Mouse (Mus musculus) thymus, postnatal 25 days (tissue): ENCODE measurements around the gene Tmtc2.

Experiments
- DNase-seq: peaks from one replicate; pipeline ENCODE4 v3.0.0; 2022

Tmtc2 gene

DNA sequence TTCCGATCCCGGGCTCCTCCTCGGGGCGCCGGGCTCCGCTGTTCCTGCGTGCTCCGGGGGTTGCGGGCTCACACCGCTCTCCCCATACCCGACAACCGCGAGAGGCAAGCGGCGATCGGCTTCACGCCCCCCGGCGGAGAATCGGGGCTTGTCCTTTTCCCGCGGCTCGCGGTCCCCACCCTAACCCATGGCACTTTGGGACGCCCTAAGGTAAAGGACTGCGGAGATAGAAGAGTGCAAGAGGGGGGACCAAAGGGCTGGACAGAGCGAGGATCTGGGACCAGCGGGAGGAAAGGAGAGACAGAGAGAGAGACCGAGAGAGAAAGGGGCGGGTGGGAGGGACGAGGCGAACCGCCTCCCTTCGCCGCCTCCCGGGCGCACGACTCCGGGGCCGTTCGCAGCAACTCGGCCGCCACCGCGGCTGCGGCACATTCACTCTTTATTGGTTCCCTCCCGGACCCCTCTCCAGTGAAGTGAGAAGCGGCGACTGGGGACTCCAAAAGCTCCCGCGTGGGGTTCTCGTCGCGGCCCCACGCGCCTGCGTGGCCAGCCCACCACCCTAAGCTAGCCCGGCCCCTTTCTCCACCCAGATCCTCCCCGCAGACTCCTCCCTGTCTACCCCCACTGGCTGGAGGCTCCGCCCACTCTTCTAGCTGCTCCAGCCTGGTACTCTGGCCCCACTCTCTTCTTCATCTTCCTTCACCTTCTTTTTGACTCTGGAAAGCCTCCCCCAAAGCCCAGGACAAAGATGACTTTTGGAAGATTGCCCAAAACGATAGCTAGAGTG, at the start of gene Tmtc2:
Tmtc2 (minus strand) TSS at position 544 of the 787 bp plus-strand sequence.
- peak; percentile 80 for DNase-seq

DNA sequence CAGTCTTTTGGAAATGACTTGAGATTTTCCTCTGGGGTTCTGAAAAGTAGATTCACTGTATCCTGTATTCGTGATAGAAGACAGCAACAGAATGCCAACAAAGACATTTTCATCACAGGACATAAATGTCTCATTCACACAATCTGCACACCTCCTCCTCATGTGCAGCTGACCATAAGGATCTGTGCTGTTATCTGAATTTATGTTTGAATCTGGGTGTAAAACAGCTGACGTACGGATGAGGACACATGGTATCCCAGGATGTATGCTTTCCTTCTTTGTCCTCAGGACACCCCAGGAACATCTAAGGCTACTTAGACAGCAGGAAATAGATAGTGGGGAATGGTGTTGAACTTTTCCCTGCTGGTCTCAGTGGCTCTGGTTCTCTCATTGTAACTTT, 37.9 kb upstream of the Tmtc2 start:
- DNase-seq, result no peak

DNA sequence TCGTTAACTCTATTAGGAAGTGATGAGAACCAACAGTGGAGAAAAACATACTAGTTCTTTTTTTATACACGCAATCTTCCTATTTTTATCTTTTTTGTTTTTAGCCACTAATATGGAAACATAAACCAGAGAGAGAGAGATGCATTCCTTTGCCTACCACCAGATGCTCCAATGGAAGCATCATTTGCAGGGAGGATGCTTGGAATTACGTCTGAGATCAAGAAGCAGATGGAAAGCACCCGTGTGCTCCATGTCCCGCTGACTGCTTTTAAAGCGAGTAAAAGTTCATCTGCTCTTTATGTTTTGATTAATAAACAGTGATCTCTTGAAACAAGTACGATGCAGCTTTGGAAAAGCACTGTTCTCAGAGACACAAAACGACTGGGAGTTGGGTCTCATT, 24.6 kb upstream of the Tmtc2 start:
- no peak for DNase-seq

DNA sequence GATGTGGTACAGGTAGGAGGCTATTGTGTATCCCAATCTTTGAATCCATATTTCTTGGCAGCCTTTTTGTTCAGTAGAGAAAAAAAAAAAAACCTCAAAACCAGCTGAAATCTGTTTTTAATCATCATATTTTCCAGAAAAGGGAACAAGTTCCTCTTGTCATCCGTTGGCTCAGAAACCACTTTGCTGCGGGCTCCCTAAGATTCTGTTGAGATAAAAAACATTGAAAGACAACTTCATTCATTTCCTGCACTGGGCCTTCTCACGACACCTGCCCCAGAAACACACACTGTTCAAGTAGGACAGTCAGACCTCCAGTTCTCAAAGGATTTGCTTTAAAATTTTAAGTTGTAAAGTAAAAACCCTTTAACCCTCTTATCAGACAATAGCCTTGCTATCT, 23.0 kb upstream of the Tmtc2 start:
- DNase-seq, result no peak

DNA sequence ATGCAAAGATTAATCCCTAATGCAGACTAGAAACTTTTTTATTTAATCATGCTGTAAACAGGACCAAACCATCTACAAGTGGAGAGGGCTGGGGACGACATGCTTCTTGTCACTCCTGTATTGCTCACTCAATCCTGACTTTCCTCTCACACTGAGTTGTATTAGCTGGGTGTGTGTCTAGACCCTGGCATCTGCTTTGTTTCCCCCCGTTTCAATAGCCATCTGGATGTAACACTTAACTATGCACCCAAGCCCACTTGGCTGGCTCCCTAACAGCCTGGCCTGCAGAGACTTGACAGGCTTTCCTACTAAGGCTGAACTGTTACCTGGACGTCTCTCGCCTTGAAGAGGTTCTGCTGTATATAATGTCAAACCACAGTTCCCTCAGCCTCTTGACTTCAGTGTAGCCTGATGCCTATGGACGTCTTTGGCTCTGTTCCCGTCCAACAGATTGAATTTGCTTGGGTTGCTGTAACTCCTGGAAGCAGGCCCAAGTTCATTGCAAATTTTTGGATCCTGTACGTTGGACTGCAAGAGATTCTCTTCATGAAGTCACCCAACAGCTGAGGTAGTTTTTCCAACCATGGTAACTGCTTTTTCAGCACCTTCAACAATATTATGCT, 21.3 kb upstream of the Tmtc2 start:
- no peak for DNase-seq

DNA sequence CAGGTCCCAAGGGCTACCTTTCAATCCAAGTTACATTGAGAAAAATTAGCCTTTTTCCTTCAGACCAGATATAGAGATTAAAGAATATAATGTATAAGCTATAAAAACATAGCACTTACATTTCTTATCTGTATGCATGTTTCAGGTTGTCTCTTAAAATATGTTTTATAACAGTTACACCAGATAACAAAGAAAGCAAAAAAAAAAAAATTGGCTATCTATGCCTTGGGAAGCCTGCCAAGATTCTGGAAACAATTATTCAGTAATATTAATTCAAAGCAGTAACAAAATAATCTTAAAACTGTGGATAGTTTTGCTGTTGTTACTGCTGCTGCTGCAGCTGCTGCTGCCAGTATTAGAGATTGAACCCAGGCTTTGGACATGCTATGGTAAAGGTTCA, 13.9 kb upstream of the Tmtc2 start:
- DNase-seq, result no peak

DNA sequence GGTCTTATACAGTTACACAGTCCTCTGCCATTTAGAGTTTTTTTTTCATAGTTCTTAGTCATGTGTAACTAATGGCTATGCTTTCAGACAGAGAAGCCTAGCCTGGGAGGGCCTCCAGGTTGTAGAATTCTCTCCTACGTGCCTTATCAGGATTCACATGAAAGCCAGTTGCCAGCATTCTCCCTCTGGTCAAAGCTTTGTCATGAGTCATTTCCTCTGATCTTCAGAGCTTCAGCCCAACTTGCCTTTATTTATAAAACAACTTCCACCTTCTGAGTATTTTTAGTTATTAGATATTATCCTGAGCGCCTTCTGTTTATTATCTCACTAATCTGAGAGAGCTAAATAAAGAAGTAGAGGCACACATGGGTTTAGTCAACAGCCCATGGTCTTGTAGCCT, 5.1 kb upstream of the Tmtc2 start:
- no peak for DNase-seq

DNA sequence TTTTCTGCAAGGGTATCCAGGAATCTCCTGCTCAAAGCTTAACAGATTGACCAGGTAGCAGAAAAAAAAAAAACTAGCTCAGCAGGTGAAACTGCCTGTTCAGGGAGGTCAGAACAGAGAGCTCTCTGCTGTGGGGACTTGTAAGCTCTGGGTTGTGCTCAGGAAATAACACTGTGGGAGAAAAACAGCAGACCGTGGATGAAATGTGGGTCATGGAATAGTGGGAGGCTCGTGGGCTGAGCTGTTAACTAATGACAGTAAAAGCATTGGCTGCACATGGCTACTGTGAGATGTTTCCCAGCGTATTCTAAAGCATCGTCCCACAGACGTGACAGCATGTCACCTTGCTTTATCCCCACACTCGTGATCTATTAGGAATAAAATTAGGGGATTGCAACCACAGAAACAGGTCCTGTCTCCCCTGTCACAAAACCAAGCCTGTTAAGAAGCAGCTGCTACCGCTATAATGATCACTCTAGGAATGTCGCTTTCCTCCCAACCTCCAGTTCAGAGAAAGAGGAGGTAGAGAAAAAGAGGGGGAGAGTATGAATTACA, 4.1 kb upstream of the Tmtc2 start:
- DNase-seq, result no peak

DNA sequence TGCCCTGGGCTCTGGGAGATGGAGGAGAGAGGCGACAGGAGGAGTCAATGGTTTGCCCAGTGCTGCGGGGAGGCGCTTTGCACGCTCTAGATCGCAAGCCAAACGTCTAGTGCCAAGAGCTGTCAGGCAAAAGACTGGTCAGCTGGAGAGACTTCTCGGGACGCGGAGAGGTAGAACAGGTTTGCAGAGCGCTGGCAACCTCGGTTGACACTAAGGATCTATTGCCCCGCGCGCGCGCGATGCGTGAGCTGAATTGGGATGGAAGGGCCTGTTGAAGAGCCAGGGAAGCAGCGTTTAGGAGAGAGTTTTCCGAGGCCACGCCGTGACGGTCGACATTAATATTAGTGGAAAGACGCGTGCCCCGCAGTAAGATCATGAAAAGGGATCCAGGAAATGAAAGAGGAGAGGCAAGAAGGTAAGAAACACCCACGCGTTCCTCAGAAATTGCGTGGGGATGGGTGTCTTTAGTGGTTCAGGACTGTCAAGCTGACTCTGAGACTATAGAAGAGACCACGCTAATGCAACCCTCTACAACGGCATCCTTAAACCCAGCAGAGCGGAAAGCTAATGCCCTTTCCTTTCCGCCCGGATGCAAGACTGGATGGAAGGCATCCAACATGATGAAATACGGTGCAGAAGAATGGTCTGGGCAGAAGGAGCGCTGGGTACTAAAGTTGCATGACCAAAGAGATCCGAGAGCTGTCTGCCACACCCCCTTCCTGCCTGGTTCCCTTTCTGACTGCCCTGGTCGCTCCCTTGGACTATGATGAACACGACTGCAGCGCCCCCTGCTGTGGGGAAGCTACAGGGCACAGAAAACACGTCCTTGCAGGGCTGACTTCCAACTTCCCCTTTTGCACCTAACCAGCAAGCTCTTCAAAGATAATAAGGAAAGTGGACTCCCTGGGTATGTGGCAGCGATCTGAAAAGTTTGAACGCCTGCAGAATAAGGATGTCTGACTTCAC, 727 bp upstream of the Tmtc2 start:
- peak; percentile 84 for DNase-seq

DNA sequence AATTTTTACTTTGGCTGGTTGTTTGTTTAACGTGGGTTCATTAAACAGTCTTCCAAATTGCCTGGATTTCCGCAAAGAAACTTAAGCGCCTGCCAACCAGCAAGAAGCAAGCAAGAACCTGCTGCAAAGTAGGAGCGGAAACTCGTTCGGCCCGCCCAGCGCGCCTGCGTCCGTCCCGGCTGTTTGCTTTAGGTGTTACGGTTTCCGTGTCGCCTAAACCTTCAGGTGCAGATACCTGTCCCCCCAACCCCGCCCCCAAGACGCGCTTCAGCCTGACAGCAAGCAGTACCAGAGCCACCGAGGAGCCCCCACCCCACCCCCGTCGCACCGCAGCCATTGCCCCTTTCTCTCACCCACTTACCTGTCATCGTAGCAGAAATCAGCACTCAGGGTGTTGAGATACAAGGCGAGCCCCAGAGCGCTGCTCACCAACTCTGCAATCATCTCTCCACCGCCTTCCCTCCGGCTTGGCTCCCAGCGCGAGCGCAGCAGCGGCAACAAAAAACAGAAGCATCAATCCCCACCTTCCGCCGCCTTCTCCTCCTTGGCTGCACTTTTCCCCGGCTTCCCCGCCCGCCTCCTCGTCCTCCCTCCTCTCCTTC, 844 bp downstream of the Tmtc2 start:
- DNase-seq, result peak; percentile 49

DNA sequence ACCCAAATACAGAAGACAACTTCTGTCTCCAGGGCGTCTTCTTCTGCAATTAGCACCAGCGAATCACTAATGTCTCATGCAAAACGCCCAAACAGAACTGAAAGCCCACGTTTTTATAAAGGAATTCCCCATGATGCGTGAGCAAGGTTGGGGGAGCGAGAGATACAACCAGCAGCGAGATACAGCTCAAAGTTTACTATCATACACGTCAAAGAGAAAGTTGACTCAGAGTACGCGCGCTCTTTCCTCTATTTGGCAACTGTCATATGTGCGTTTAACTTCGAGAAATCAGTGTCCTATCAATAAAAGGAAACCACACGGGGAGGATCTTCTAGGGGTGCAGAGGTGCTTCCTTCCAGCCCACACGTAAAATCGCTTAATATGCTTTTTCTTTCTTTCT, 1.4 kb downstream of the Tmtc2 start:
- DNase-seq, result no peak

DNA sequence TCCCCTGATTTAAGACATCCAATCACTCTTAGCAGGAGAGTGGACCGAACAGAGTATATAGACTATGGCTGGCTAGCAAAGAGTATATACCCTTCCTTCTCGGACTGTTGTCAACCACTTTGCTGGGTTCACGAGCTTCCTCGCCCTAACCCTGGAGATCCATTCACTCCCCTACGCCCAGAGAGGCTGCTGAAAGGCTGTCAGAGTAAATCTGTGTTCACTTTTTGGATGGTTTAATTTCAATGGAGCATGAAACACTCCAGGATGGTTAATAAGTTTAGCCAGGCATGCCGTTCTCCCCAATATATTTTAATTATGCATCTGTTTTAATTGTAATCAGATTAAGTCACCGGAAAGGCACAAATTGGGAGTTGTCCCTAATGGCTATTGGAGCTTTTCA, 1.9 kb downstream of the Tmtc2 start:
- no peak for DNase-seq

DNA sequence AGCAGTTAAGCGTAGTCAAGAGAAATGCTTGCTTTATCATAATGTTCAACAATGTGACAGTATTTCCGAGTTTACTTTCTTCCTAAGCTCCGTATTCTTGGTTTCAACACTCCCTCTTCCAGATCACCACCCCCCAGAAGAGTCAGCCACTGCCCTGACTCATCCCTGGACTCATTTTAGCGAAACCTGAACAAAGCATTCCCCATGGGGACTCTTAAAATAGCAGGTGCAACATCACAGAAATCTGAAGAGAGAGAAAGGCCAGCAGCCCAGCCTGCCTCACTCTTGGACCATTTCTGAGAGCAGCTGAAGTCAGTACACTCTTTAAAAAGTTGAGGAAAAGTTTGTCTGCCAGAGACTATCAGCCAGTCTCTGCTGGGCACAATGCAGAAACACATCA, 2.4 kb downstream of the Tmtc2 start:
- no peak for DNase-seq

DNA sequence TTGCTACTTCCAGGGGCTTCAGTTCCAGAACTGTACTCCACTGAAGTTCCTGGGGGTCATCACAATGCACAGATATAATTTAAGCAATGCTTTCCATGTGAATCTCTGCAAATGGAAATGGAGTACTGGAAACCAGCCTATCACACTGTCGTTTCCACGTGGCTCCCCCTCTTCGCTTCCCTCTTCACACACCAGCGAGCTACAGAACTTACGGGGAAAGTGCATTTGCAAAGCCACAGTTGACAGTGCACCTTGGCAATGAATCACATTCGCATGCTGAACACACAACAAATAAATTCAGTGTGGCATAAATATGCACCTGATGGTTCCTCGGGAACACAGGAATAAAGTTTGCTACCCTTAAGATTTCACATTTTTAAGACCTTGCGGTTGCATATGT, 3.2 kb downstream of the Tmtc2 start:
- DNase-seq, result no peak

DNA sequence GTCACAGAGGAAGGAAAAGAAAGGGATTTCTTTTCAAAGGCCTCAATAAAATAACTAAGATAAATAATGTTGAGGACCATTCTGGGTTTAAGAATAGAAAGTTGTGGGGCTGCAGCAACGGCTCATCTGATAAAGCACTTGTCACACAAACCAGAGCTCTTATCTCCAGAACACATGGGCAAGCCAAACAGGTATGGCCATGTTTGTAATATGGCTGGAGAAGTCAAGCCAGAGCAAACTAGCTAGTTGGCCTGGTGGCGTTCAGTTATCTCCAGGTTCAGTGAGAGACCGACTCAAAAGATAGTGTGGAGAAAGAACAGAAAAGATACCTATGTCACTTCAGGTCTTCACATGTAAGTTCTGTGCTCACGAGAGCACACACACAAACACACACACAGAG, 4.7 kb downstream of the Tmtc2 start:
- no peak for DNase-seq

DNA sequence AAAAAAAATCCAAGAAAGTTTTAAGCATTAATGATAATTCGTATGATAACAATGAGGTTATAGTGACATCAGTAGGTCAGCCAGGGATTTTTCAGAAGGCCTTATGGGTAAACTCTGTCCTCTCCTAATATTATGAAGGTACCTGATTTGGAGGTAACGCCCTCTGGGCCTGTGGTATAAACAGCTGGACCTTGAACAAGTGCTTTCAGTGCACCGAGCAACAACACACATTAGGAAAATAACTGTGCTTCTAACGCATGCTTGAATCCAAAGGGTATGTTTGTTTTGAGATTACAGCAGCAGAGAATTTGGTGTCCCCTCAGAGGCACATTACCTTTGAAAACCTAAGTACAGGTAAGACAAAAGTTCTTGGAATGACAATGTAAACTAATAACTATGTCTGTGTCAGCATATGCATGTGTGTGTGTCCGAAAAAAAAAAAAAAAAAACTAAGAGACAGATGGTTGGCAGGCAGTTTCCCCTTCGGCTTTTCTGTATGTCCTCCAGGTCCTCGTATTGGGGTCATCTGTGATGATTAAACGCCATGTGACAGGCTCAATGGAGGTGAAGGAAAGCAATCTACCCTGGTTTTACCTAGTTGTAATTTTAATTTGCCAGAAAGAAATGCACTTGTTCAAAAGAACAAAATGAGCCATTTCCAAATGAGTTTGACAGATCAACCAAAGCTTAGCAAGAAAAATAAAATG, 6.3 kb downstream of the Tmtc2 start:
- no peak for DNase-seq

DNA sequence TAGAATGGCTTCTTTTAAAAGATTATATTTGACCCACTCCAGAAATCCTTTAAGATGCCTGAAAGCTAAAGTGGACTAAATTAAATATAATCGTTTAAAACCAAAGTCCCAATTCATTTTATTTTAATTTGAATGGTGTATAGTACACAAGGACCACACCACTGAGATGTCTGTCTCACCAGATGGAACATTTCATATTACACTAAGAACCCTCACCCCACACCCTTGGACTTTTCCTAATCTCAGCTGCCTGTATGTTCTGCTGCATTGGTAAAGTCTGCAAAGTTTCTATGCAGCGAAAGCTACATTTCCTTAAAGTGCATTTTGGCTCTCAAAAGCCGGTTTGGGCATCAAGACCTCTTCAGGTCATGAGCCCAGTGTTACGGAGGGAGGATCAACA, 12.7 kb downstream of the Tmtc2 start:
- DNase-seq, result no peak

DNA sequence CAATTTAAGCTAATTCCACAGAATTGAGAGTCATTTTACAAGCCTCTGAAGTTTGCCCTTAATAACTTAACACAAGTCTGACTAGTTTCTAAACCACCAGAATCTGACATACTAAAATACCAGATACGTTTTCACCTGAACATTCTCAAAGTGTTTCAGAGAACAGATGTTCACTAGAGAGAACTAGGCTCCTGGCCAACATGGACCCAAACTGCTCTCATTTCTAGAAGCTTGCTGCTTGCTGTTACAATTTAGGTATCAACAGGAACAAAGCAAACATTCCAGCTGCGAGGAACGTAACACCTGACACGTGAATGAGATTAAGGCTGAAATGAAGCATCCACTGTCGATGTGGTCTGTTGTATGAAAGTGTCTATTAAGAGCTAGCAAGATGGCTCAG, 16.7 kb downstream of the Tmtc2 start:
- DNase-seq, result no peak

DNA sequence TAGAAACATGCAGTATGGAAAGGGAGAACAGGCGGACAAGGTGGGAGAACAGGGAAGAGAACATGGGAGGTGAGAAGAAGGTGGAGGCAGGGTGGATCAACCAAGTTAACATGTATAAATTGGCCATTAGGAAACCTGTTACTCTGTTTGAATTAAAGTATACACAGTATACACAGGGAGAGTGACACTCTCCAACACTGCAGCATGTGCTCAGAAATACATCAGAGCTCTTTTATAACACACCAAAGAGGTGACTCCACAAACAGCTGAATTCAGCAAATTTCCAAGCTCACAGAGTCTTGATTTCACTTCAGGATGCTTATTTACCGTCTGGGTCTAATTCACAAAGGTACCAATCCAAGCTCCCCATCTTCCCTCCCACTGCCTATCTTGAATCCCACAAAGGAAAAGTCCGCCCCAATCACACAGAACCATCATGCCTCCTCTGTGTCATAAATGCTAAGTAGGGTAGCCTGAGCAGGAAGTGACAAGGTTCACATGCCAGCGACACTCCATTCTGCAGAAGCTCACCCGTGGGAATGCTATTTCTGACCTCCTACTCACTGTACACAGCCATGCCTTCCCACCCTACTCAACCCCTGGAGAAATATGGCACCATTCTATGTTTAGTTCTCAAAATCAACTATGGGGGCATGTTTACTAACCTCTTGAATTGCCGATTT, 17.2 kb downstream of the Tmtc2 start:
- DNase-seq, result no peak

DNA sequence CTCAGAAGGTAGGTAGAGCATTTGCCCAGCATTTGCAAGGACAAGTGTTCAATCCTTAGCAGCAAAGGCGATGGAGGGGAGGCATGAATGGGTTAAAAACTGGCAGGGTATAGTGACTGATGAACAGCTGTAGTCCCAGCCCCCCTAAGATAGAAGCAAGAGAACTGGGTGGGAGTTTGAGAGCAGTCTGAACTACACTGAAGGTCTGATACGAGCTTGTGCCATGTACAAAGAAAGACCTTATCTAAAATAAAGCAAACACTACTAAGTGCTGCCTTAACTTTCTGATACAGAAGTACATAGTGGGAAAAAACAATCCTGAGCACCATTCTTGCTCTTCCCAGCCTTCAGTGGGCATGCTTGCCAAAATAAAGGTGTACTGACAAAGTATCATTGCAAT, 20.1 kb downstream of the Tmtc2 start:
- DNase-seq, result no peak

DNA sequence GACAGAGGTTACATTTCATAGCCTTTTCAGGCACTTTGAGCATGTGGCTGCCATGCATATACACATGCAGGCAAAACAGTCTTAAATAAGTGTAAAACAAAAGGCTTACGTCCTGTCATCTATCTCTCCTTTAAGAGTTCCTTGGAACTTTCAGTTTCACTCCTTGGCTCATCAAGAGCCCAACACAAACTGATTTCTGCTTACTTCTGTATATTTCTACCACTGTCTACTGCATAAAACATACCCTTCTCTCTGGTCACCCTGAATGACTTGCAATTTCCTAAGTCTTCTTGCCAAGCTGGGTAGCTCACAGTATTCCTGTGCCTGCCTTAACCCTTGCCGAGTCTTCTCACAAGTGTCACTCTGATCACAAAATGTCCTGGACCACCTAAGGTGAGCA, 26.2 kb downstream of the Tmtc2 start:
- DNase-seq, result no peak
